Mouse (Mus musculus) limb, embryonic 13.5 days (tissue): ENCODE measurements around the gene Wdr12. TPM values are rescaled to one million over a fixed set of nuclear protein-coding genes. Genes with fewer than 3 reads are reported as not detected.
"Not testable (repeated sequence)": the region's sequence is repeated elsewhere in the genome, so short reads cannot be mapped to it uniquely, and the experiment has no call there.

Source experiments
- ATAC-seq: fragments of 200-750 bp; cut with Nextera tagmentation; 2 replicates; pipeline ENCODE4 v1.8.0; 2017; ENCODE audit warnings: low read depth, moderate number of reproducible peaks, moderate TSS enrichment; ENCODE audit not compliant: low FRiP score
- H3K27ac ChIP-seq: fragments of 300-500 bp; sonication (generic); 2 replicates; pipeline ENCODE4 v1.5.1; 2015; ENCODE audit warnings: inconsistent platforms, mild to moderate bottlenecking, moderate library complexity
- H3K27me3 ChIP-seq: fragments of 300-500 bp; sonication (generic); 2 replicates; pipeline ENCODE4 v1.6.1; 2015; ENCODE audit warnings: mild to moderate bottlenecking, inconsistent platforms
- H3K36me3 ChIP-seq: fragments of 300-500 bp; sonication (generic); 2 replicates; pipeline ENCODE4 v1.6.1; 2015; ENCODE audit warnings: inconsistent platforms, mild to moderate bottlenecking, moderate library complexity
- H3K4me1 ChIP-seq: fragments of 300-500 bp; sonication (generic); 2 replicates; pipeline ENCODE4 v1.6.1; 2015; ENCODE audit warnings: inconsistent platforms
- H3K4me2 ChIP-seq: fragments of 300-500 bp; sonication (generic); replicated peaks from 2 replicates; pipeline ENCODE4 v1.6.1; 2015; ENCODE audit warnings: inconsistent platforms, mild to moderate bottlenecking, moderate library complexity
- H3K4me3 ChIP-seq: fragments of 300-500 bp; sonication (generic); 2 replicates; pipeline ENCODE4 v1.5.1; 2015; ENCODE audit warnings: moderate library complexity, mild to moderate bottlenecking, inconsistent platforms
- H3K9ac ChIP-seq: fragments of 300-500 bp; sonication (generic); 2 replicates; pipeline ENCODE4 v1.6.1; 2015; ENCODE audit warnings: mild to moderate bottlenecking, inconsistent platforms
- H3K9me3 ChIP-seq: fragments of 300-500 bp; sonication (generic); 2 replicates; pipeline ENCODE4 v1.6.1; 2016; ENCODE audit warnings: inconsistent platforms
- WGBS: fragments of 180-500 bp; shearing (Covaris S2); methylation state at CpG from one replicate; pipeline ENCODE4 v1.1.7; 2015; 5-methylcytosine and 5-hydroxymethylcytosine counted together
- polyA plus RNA-seq: library from polyadenylated mRNA; unstranded; fragments of >200 nt; fragmentation: Nextera tagmentation; extraction: Ambion mirVana; gene quantifications from 2 replicates; pipeline ENCODE4 v1.2.1, GENCODE M21; 2015

The Wdr12 gene
- polyA plus RNA-seq, 1 experiment from 2014 or later: 46.0 TPM

DNA sequence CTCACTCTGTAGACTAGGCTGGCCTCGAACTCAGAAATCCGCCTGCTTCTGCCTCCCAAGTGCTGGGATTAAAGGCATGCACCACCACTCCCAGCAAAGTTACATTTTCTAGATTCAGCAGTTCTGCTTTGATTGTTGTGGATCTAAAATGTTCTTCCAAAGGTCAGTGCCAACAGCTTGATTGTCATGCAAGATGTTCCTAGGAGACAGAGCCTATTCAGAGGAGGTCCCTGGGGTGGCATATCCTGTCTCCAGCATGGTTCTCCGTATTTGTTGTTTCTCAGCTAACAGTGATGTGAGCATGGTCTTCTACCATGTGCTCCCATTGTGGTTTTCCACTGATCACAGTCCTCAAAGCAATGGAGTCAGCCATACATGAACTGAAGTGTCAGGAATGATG is 42.1 kb downstream of the Wdr12 start:
- Histone ChIP-seq H3K4me1 (no peaks in the 10 kb centered on the region), H3K9me3 (no peaks in the 10 kb centered on the region), H3K27me3 (no peaks in the 10 kb centered on the region), H3K4me2 (no peak overlapping the region), H3K36me3 (no peaks in the 10 kb centered on the region), H3K27ac (no peak overlapping the region), H3K9ac (no peak overlapping the region), H3K4me3 (no peak overlapping the region)
- WGBS: 77% methylated on average over 3 of the region's 3 CpGs
- no peak for ATAC-seq

DNA sequence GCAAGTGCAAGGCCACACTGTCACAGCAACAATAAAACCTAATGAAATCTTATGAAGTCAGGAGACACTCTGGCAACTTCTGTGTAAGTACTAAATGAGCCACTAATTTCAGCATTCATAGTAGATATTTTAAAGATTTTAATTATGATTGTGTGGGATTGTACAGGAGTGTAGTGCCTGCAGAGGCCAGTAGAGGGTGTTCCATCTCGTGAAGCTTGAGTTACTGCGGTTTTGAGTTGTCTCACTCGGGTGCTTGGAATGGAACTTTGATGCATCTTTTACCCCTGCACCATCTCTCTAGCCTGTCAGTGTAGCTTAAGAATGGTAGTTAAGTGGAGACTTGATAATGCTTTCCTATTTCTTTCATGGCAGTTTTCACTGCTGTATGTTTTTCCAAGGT is 43.8 kb downstream of the Wdr12 start:
- H3K4me3 ChIP-seq: no peak overlapping the region
- ATAC-seq: no peak
- H3K4me1 ChIP-seq: no peaks in the 10 kb centered on the region
- H3K9me3 ChIP-seq: no peaks in the 10 kb centered on the region
- no peaks in the 10 kb centered on the region for H3K36me3 ChIP-seq
- 41% methylated on average over 3 of the region's 3 CpGs for WGBS
- no peak overlapping the region for H3K9ac ChIP-seq
- no peaks in the 10 kb centered on the region for H3K27me3 ChIP-seq
- H3K27ac ChIP-seq: no peak overlapping the region
- H3K4me2 ChIP-seq: no peak overlapping the region

DNA sequence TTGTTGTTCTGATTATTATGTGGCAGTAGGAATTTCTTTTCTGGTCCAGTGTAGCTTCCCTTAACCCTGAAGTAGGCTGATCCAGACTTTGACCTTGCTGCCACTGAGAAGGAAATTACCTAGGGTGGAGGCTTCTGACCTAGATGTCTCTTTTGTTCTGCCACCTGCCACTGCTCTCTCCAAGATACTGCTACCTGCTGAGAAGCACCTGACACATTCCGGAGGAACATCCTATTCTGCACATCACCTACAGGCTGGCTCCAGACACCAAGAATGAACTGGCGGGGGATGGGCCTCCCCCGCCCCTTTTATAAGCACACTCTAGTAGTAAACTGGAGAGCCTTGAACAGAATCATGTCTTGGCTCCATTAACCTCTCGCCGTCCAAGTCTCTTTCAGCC is 51.0 kb downstream of the Wdr12 start:
- H3K4me1 ChIP-seq, H3K4me3 ChIP-seq, H3K9me3 ChIP-seq, H3K9ac ChIP-seq, H3K36me3 ChIP-seq, ATAC-seq, H3K4me2 ChIP-seq, H3K27ac ChIP-seq: not testable (repeated sequence)
- H3K27me3 ChIP-seq: peaks cover 15% of the 10 kb centered on the region
- WGBS: 90% methylated on average over 5 of the region's 5 CpGs

DNA sequence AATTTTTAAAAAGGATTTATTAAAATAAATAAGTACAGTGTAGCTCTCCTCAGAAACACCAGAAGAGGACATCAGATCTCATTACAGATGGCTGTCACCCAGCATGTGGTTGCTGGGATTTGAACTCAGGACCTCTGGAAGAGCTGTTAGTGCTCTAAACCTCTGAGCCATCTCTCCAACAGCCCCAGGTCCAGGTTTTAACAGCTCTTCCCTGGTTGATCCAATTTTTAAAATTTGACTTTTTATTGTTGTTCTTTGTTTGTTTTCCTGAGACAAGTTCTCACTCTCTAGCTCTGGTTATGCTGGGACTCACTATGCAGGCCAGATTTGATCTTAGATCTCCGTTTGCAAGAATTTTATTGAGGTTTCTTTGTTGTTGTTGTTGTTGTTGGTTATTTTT is 53.9 kb downstream of the Wdr12 start:
- Histone ChIP-seq H3K9ac (no peak overlapping the region), H3K4me2 (no peak overlapping the region), H3K36me3 (no peaks in the 10 kb centered on the region), H3K4me3 (no peak overlapping the region), H3K27ac (no peak overlapping the region), H3K27me3 (peaks cover 25% of the 10 kb centered on the region), H3K4me1 (no peaks in the 10 kb centered on the region), H3K9me3 (no peaks in the 10 kb centered on the region)
- ATAC-seq: no peak
- WGBS: 78% methylated on average over 1 of the region's 1 CpGs

DNA sequence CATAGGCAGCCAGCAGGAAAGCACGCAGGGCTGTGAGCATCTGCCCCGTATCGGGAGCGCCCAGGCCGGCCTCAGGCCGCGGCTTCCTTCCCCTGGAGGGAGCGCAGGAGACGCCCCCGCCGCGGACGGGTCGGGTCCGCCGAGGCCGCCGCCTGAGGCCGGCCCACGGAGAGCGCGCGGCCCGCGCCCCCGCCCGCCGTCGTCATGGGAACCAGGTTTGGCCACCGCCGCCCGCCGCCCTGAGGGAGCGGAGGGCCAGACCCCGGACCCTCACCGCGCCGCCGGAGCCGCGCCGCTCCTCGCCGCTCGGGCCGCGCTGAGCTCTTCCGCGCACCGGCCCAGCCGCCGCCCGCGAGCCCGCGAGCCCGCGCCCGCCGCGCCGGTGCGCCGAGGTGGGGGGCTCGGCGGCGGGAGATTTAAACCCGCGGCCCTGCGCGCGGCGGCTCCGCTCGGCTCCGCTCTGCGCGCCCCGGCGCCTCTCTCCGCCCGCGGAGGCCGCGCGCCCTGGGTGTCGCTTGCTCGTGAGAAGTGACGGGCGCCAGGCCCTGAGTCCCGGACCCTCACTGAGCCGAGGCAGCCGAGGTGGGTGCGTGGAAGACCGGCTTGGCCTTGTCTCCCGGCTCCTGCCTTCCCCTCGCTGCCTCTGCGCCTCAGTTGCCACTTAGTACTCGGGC is 55.5 kb downstream of the Wdr12 start, which contains the start of gene Ica1l:
TSS of gene Ica1l (minus strand) at position 389 of the 674 bp plus-strand sequence.
- peak within 1 kb of the TSS; percentile 89 for H3K4me2 ChIP-seq
- no peaks in the 10 kb centered on the region for H3K9me3 ChIP-seq
- H3K4me3 ChIP-seq: peak within 1 kb of the TSS; percentile 75
- peaks cover 25% of the 10 kb centered on the region for H3K27me3 ChIP-seq
- peak; percentile 89 for ATAC-seq
- H3K36me3 ChIP-seq: no peaks in the 10 kb centered on the region
- WGBS: under 1% methylated on average over 48 of the region's 99 CpGs
- no peak within 1 kb of the TSS for H3K27ac ChIP-seq
- peak within 1 kb of the TSS; percentile 79 for H3K9ac ChIP-seq
- no peaks in the 10 kb centered on the region for H3K4me1 ChIP-seq

DNA sequence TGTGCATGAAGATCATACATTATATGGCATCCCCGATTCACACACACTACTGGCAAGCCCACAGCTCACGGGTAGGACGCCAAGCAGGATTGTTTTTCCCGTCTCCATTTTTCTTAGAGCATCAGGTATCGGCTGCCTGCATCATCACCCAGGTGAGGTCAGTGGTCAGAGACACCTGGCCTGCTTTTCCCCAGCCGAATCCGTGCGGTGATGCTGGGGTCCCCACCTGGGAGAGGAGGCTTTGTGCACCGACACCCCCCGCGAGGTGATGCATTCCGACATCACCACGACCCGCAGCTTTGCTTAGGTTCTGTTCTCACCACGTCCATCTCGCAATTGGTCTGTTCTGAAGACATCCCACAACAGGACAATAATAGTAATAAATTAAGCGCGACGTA is 56.0 kb downstream of the Wdr12 start:
- Histone ChIP-seq H3K27me3 (peaks cover 25% of the 10 kb centered on the region), H3K4me2 (peak overlapping the region; percentile 89), H3K4me1 (no peaks in the 10 kb centered on the region), H3K36me3 (no peaks in the 10 kb centered on the region), H3K27ac (no peak overlapping the region), H3K9me3 (no peaks in the 10 kb centered on the region), H3K9ac (peak overlapping the region; percentile 79), H3K4me3 (peak overlapping the region; percentile 75)
- WGBS: 4% methylated on average over 19 of the region's 19 CpGs
- ATAC-seq: no peak

DNA sequence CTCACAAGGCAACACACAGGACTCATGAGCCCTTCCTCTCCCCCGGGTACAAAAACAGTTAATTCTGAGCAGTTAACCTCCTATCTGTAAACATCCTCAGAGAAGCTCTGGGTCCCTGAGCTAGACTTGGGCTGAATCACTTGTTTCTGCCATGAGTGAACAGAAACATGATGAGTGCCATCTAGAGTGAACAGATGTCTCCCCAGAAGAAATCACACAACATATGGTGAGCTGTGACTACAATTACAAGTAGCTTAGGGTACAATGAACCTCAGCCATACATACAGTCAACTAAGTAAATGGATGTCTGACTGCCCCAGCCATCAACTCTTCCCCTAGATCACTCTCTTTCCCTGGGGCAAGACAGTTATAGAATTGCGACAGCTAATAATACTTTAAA is 63.4 kb downstream of the Wdr12 start:
- Histone ChIP-seq H3K4me2 (no peak overlapping the region), H3K9ac (no peak overlapping the region), H3K36me3 (no peaks in the 10 kb centered on the region), H3K4me3 (no peak overlapping the region), H3K27me3 (no peaks in the 10 kb centered on the region), H3K4me1 (no peaks in the 10 kb centered on the region), H3K9me3 (no peaks in the 10 kb centered on the region), H3K27ac (no peak overlapping the region)
- WGBS: 75% methylated on average over 2 of the region's 2 CpGs
- no peak for ATAC-seq

Other genes with a start within 250 kb of the Wdr12 start
- 10.3 and 10.8 TPM in 2 replicates for gene Fam117b, start 185.6 kb downstream of the Wdr12 start, polyA plus RNA-seq
- gene Ica1l, start 55.5 kb downstream of the Wdr12 start, polyA plus RNA-seq: 1.7 and 2.0 TPM in 2 replicates
- gene Carf, start 398 bp downstream of the Wdr12 start, polyA plus RNA-seq: 8.3 and 9.0 TPM in 2 replicates
- 8.0 and 9.0 TPM in 2 replicates for gene Nbeal1, start 82.0 kb upstream of the Wdr12 start, polyA plus RNA-seq
- 19.7 and 21.0 TPM in 2 replicates for gene Cyp20a1, start 244.7 kb upstream of the Wdr12 start, polyA plus RNA-seq